In the genomic region with DNA sequence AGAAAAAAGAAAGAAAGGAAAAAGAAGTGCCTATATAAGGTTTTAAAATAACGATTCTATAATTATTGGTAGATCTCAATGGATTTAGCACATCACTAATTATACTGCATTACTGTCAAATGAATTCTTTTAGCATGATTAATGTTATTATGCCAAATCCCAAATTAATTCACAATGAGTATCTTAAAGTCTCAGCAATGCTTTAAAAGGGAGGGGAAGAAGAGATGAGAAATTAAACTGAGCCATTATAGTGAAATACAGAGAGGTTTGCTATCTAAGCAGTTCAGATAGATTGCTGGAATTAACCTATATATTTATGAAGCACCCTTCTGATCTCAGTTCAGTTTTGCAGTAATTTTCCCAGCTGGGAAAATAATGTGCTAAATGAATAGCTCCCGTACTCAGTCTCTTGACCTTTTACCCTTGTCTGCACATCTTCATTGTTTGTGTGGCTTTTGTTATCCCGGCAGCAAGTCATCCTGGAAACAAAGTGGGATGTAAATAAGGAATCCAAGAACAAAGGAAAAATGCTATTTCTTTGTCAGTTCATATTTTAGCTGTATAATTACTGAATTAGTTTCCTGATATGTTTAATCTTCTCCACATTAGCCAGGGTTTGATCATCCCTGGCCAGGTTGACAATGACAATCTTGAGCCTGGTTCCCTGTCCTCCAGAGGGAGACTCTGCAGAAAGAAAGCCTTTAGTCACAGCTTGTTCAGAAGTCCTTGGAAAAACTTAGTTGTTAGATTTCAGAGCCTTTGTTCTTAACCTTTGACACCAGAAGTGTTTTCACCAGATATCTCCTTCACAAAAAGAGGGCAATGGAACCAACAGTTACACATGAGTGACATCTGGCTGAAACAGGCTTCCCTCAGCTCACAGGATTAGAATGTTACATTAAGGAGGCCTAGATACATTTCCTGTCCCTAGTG, we compare ENCODE assay signal across 23 mouse cellular contexts.
DNase-seq lines count a peak whose midpoint lies in the region; ATAC-seq lines count a peak whose summit lies in the region.
"Had no signal": no experiment of that assay in that cellular context is flagged by ENCODE, and none has a peak within 500 bp of the region (broad histone marks: within the 10 kb centered on the region; RNA-seq: fewer than 3 reads in every experiment).

No protein-coding gene starts in this region.

- ATAC-seq in hindbrain, embryonic 11.5 days (ENCODE audit: low FRiP score) = peak; percentile 69
- no peak for ATAC-seq in hindbrain, embryonic 12.5 days (ENCODE audit: low FRiP score)
- peak; percentile 55; the same call in 1 of the 2 replicates for ATAC-seq in midbrain, embryonic 13.5 days
- ATAC-seq: activated CD4-positive, CD25-positive, alpha-beta regulatory T cell, adult 4 months had no signal

- no peaks in the 10 kb centered on the region for H3K27me3 ChIP-seq in hindbrain, embryonic 11.5 days (ENCODE audit: control insufficient read depth, insufficient read depth, low read length)
- H3K27me3 ChIP-seq in hindbrain, embryonic 12.5 days = no peaks in the 10 kb centered on the region
- H3K27me3 ChIP-seq in midbrain, embryonic 13.5 days = no peaks in the 10 kb centered on the region
- H3K27me3 ChIP-seq: embryonic facial prominence, embryonic 12.5 days; hindbrain, embryonic 15.5 days; limb, embryonic 13.5 days; liver, embryonic 13.5 days; lung, embryonic 15.5 days had no signal

- DNase-seq in hindbrain, embryonic 11.5 days (ENCODE audit: low spot score) = peak; percentile 28
- peak; percentile 45 for DNase-seq in Muller cell, postnatal 12 days (ENCODE audit: inconsistent ontology term)
- peak; percentile 57 for DNase-seq in embryo, embryonic 10 days (ENCODE audit: low spot score)
- DNase-seq in right cerebral cortex, adult 18-20 months = no peak
- DNase-seq in urinary bladder, postnatal 10 days (ENCODE audit: low spot score) = no peak
- no peak for DNase-seq in ovary, postnatal 36 days (ENCODE audit: low spot score)
- DNase-seq: adrenal gland, postnatal 36 days; B cell, adult 2 months; cerebellum, adult 18-20 months; cerebellum, postnatal 25 days; gastrocnemius, postnatal 36 days; kidney, adult 11 months; liver, embryonic 13.5 days; right cerebral cortex, postnatal 14 days; spleen, adult 18-20 months; thymus, postnatal 36 days had no signal

- H3K36me3 ChIP-seq in hindbrain, embryonic 11.5 days (ENCODE audit: control insufficient read depth, insufficient read depth, low read length) = no peaks in the 10 kb centered on the region
- H3K36me3 ChIP-seq in hindbrain, embryonic 12.5 days = no peaks in the 10 kb centered on the region
- no peaks in the 10 kb centered on the region for H3K36me3 ChIP-seq in midbrain, embryonic 13.5 days
- H3K36me3 ChIP-seq: embryonic facial prominence, embryonic 12.5 days; hindbrain, embryonic 15.5 days; limb, embryonic 13.5 days; liver, embryonic 13.5 days; lung, embryonic 15.5 days had no signal

- H3K4me1 ChIP-seq in hindbrain, embryonic 11.5 days (replicated peaks; ENCODE audit: control insufficient read depth, insufficient read depth, low read length) = no peaks in the 10 kb centered on the region
- peaks cover 7% of the 10 kb centered on the region; the same call in 1 of the 2 replicates for H3K4me1 ChIP-seq in hindbrain, embryonic 12.5 days
- no peaks in the 10 kb centered on the region; the same call in 1 of the 2 replicates for H3K4me1 ChIP-seq in midbrain, embryonic 13.5 days (replicated peaks)
- H3K4me1 ChIP-seq: embryonic facial prominence, embryonic 12.5 days; limb, embryonic 13.5 days; liver, embryonic 13.5 days had no signal

- H3K4me2 ChIP-seq in hindbrain, embryonic 11.5 days (replicated peaks; ENCODE audit: low read depth, low read length) = no peak overlapping the region
- H3K4me2 ChIP-seq in hindbrain, embryonic 12.5 days (replicated peaks) = no peak overlapping the region
- H3K4me2 ChIP-seq in midbrain, embryonic 13.5 days (replicated peaks) = no peak overlapping the region
- H3K4me2 ChIP-seq: embryonic facial prominence, embryonic 12.5 days; hindbrain, embryonic 15.5 days; limb, embryonic 13.5 days; liver, embryonic 13.5 days; lung, embryonic 15.5 days had no signal

- 22% methylated on average over 3 of the region's 3 CpGs for WGBS in hindbrain, embryonic 11.5 days
- 20% methylated on average over 3 of the region's 3 CpGs for WGBS in hindbrain, embryonic 12.5 days
- 14% methylated on average over 3 of the region's 3 CpGs for WGBS in midbrain, embryonic 13.5 days

- H3K9ac ChIP-seq in hindbrain, embryonic 11.5 days (ENCODE audit: low read depth, low read length) = no peak overlapping the region
- no peak overlapping the region for H3K9ac ChIP-seq in hindbrain, embryonic 12.5 days
- H3K9ac ChIP-seq in midbrain, embryonic 13.5 days (replicated peaks) = no peak overlapping the region
- H3K9ac ChIP-seq: embryonic facial prominence, embryonic 12.5 days; hindbrain, embryonic 15.5 days; limb, embryonic 13.5 days; liver, embryonic 13.5 days; lung, embryonic 15.5 days had no signal

- no peaks in the 10 kb centered on the region for H3K9me3 ChIP-seq in hindbrain, embryonic 11.5 days (ENCODE audit: control insufficient read depth, low read length)
- H3K9me3 ChIP-seq in hindbrain, embryonic 12.5 days (replicated peaks) = no peaks in the 10 kb centered on the region
- H3K9me3 ChIP-seq in midbrain, embryonic 13.5 days = no peaks in the 10 kb centered on the region
- H3K9me3 ChIP-seq: embryonic facial prominence, embryonic 12.5 days; hindbrain, embryonic 15.5 days; limb, embryonic 13.5 days; liver, embryonic 13.5 days; lung, embryonic 15.5 days had no signal

- H3K27ac ChIP-seq in hindbrain, embryonic 11.5 days (ENCODE audit: low read depth, low read length) = no peak overlapping the region; the same call in 1 of the 2 replicates
- H3K27ac ChIP-seq in hindbrain, embryonic 12.5 days = no peak overlapping the region
- no peak overlapping the region for H3K27ac ChIP-seq in midbrain, embryonic 13.5 days
- H3K27ac ChIP-seq: embryonic facial prominence, embryonic 12.5 days; hindbrain, embryonic 15.5 days; limb, embryonic 13.5 days; liver, embryonic 13.5 days; lung, embryonic 15.5 days had no signal

- no peak overlapping the region for H3K4me3 ChIP-seq in hindbrain, embryonic 11.5 days (ENCODE audit: low read depth, low read length)
- no peak overlapping the region for H3K4me3 ChIP-seq in hindbrain, embryonic 12.5 days
- H3K4me3 ChIP-seq in midbrain, embryonic 13.5 days (replicated peaks) = no peak overlapping the region
- H3K4me3 ChIP-seq: embryonic facial prominence, embryonic 12.5 days; hindbrain, embryonic 15.5 days; limb, embryonic 13.5 days; liver, embryonic 13.5 days; lung, embryonic 15.5 days had no signal

Comparison
In these comparisons a context has a peak if more than half of its experiments do, and no peak if none do; other contexts are left out.
1. DNase-seq: peak in hindbrain, embryonic 11.5 days (single experiment), Muller cell, postnatal 12 days (single experiment) and embryo, embryonic 10 days (single experiment); none in right cerebral cortex, adult 18-20 months (single experiment), urinary bladder, postnatal 10 days (single experiment) and ovary, postnatal 36 days (single experiment).